In the genomic region with DNA sequence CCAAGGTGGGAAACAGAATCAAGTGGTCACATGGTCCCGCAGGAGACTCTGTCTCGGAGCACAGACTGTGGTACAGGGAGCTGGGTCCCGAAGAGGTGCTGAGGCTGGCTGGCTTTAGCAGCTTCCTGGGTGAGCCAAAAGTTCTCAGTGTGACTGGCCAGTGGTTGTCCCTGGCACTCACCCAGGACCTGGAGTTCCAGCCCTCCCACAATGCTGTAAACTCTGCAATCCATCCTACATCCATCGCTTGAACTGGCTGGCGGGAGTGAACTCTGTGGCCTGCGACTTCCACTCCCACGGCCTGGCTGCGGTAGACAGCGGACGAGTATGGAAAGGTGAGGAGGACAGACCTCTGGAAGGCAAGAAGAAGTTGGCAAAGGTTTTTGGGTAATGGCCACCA, we compare ENCODE assay signal across 10 mouse cellular contexts. TPM values are rescaled to one million over a fixed set of nuclear protein-coding genes. Genes with fewer than 3 reads are reported as not detected.
DNase-seq lines count a peak whose midpoint lies in the region; ATAC-seq and TF ChIP-seq lines count a peak whose summit lies in the region.
"Had no signal": no experiment of that assay in that cellular context is flagged by ENCODE, and none has a peak within 500 bp of the region (broad histone marks: within the 10 kb centered on the region; RNA-seq: fewer than 3 reads in every experiment).

No protein-coding gene starts in this region.

- H3K27me3 ChIP-seq in heart, embryonic 15.5 days = no peaks in the 10 kb centered on the region
- H3K27me3 ChIP-seq in forebrain, embryonic 13.5 days = no peaks in the 10 kb centered on the region
- H3K27me3 ChIP-seq: megakaryocyte, embryonic 14.5 days had no signal

- H3K27ac ChIP-seq in ES-E14 (ENCODE audit: insufficient read depth, low read depth, low read length, poor library complexity, severe bottlenecking) = no peak overlapping the region
- H3K27ac ChIP-seq in heart, embryonic 15.5 days = 0 out of 2 replicates have a peak overlapping the region, but pooled peaks have one; percentile 34
- H3K27ac ChIP-seq in forebrain, embryonic 13.5 days = no peak overlapping the region

- H3K9ac ChIP-seq in ES-E14 (ENCODE audit: insufficient read depth, low read depth, low read length, poor library complexity, severe bottlenecking) = peak overlapping the region; percentile 24; the same call in 1 of the 2 replicates
- H3K9ac ChIP-seq in heart, embryonic 15.5 days = no peak overlapping the region
- H3K9ac ChIP-seq in forebrain, embryonic 13.5 days = no peak overlapping the region

- no peaks in the 10 kb centered on the region for H3K36me3 ChIP-seq in ES-E14 (ENCODE audit: control insufficient read depth, insufficient read depth, low read length, poor library complexity, severe bottlenecking)
- no peaks in the 10 kb centered on the region for H3K36me3 ChIP-seq in heart, embryonic 15.5 days
- no peaks in the 10 kb centered on the region for H3K36me3 ChIP-seq in forebrain, embryonic 13.5 days (ENCODE audit: poor library complexity, severe bottlenecking)

- 57% methylated on average over 10 of the region's 10 CpGs for WGBS in heart, embryonic 15.5 days
- 92% methylated on average over 10 of the region's 10 CpGs for WGBS in forebrain, embryonic 13.5 days

- H3K4me1 ChIP-seq in ES-E14 (ENCODE audit: control insufficient read depth in 2 of 2, insufficient read depth in 2 of 2, low read length in 2 of 2, poor library complexity in 1 of 2) = peaks cover 8 to 18% of the 10 kb centered on the region in 2 experiments; a peak in 3 of 4 replicates
- peaks cover 47% of the 10 kb centered on the region for H3K4me1 ChIP-seq in heart, embryonic 15.5 days (replicated peaks)
- H3K4me1 ChIP-seq in forebrain, embryonic 13.5 days = peaks cover 23% of the 10 kb centered on the region

- peak; percentile 74 to 87 for DNase-seq in heart, adult 18-20 months
- DNase-seq in heart, adult 8-10 months (ENCODE audit: low spot score) = no peak
- no peak for DNase-seq in ES-E14 (ENCODE audit: low read depth, low spot score)
- peak; percentile 73 for DNase-seq in lung, postnatal 14 days
- no peak for DNase-seq in frontal cortex, postnatal 10 days (ENCODE audit: low spot score in 2 of 2)
- DNase-seq in spleen, postnatal 14 days (ENCODE audit: low spot score in 2 of 2) = no peak

- no peaks in the 10 kb centered on the region for H3K9me3 ChIP-seq in ES-E14 (ENCODE audit: control insufficient read depth, insufficient read depth, low read depth, low read length)
- H3K9me3 ChIP-seq in heart, embryonic 15.5 days (replicated peaks) = no peaks in the 10 kb centered on the region
- no peaks in the 10 kb centered on the region for H3K9me3 ChIP-seq in forebrain, embryonic 13.5 days (replicated peaks)

- in situ Hi-C loops in ES-E14 (cut with MboI; ENCODE audit: low sequenced_read_pairs in 2 of 2, unreplicated experiment in 2 of 2) = no loop called here

- H3K4me3 ChIP-seq in ES-E14 (ENCODE audit: insufficient read depth in 1 of 2, low read depth in 1 of 2, low read length in 2 of 2, poor library complexity in 1 of 2, severe bottlenecking in 1 of 2) = 0 out of 4 replicates have a peak overlapping the region, but pooled peaks of 1 of the 2 experiments have one; percentile 28
- no peak overlapping the region for H3K4me3 ChIP-seq in heart, embryonic 15.5 days
- no peak overlapping the region for H3K4me3 ChIP-seq in forebrain, embryonic 13.5 days
- H3K4me3 ChIP-seq: megakaryocyte, embryonic 14.5 days had no signal

- no peak overlapping the region for H3K4me2 ChIP-seq in heart, embryonic 15.5 days
- no peak overlapping the region for H3K4me2 ChIP-seq in forebrain, embryonic 13.5 days

- ATAC-seq in heart, embryonic 15.5 days (replicated peaks; ENCODE audit: insufficient number of reproducible peaks, insufficient read depth, low FRiP score, low read depth) = no peak
- ATAC-seq in forebrain, embryonic 13.5 days = no peak
- ATAC-seq: CD4-positive, CD25-positive, alpha-beta regulatory T cell, adult 4 months had no signal

TF ChIP-seq in ES-E14, 5 proteins besides CTCF, POLR2A, EP300 and RAD21:
- TF ChIP-seq CHD2 (IDR thresholded peaks at IDR 0.05; ENCODE audit: low read depth, low read length) (no peak), ZNF384 (IDR thresholded peaks at IDR 0.05; ENCODE audit: low read depth, low read length) (no peak), MAFK (IDR thresholded peaks at IDR 0.05; ENCODE audit: insufficient read depth, low read depth, low read length) (no peak), ZC3H11A (IDR thresholded peaks at IDR 0.05; ENCODE audit: borderline replicate concordance, low read depth, low read length) (no peak), HCFC1 (IDR thresholded peaks at IDR 0.05; ENCODE audit: borderline replicate concordance, insufficient read depth, low read length) (no peak)

RNA-seq across cellular contexts. Expression of a gene that starts 11.4 kb away (rescaled TPM):
- total RNA-seq in heart, adult 18-20 months (2021) = 10 to 100 TPM; 86.8 to 98.2 TPM
- total RNA-seq in heart, adult 8-10 months (2022) = 10 to 100 TPM; 61.1 to 74.3 (median 69.2) TPM
- total RNA-seq in ES-E14 (2012; rRNA removed) = 36.7 and 43.6 TPM in 2 replicates
- 42.1 and 48.8 TPM in 2 replicates for polyA plus RNA-seq in heart, embryonic 15.5 days (2015; fragmentation: Nextera tagmentation; extraction: Ambion mirVana)
- polyA plus RNA-seq in forebrain, embryonic 13.5 days (2015; fragmentation: Nextera tagmentation; extraction: Ambion mirVana) = 60.3 and 62.1 TPM in 2 replicates

Comparison
In these comparisons a context has a peak if more than half of its experiments do, and no peak if none do; other contexts are left out.
1. DNase-seq: peak in heart, adult 18-20 months (2 of 2) and lung, postnatal 14 days (single experiment); none in heart, adult 8-10 months (single experiment), ES-E14 (single experiment), frontal cortex, postnatal 10 days (0 of 2) and spleen, postnatal 14 days (0 of 2).